Mouse (Mus musculus): Measurements from ENCODE around the gene Abca4. TPM values are rescaled to one million over a fixed set of nuclear protein-coding genes. Genes with fewer than 3 reads are reported as not detected.
"Not testable (repeated sequence)": the region's sequence is repeated elsewhere in the genome, so short reads cannot be mapped to it uniquely, and the experiment has no call there.

Abca4 gene
- polyA plus RNA-seq, 1 experiment from 2014 or later: 4.0 TPM

DNA sequence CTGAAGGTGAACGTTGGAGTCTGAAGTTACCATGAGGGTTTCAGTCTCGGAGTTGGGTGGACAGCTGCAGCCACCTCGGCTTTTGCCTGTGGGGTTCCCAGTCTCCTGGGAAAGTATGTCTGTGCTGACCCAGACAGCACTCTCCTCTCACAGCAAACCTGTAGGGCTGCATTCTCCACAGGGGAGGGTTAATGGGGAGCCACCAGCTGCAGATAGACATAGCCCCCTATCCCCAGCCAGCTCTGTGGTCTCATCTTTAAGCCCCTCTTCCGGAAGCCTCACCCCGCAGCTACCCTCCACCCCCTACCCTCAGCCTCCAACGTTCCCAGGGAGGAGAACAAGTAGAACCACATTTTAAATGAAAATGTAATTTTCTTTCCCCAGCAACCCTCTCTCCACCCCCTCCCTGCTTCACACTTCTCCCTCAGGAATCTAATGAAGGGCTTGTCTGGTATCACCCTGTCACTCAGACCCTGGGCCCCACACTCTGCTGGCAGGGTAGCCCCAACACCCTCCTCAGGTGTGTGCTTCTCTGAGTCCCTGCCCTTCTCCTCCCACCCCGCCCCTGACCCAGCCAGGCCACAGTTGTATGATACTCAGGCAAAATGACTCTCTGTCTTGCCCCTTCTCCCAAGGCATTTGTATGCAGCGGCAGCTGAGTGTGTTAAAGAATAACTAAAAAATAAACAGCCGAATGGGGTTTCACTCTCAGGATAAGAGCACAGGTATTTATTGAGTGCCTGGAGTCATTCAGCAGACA, 14.4 kb downstream of the Abca4 start:
- H3K9ac ChIP-seq: peak overlapping the region; percentile 16; the same call in 1 of the 2 replicates
- WGBS: 45% methylated on average over 9 of the region's 9 CpGs
- H3K4me1 ChIP-seq (replicated peaks): peaks cover 17% of the 10 kb centered on the region
- H3K4me3 ChIP-seq: no peak overlapping the region
- no peaks in the 10 kb centered on the region for H3K9me3 ChIP-seq (replicated peaks)
- no peak for ATAC-seq (ENCODE audit: insufficient number of reproducible peaks, low FRiP score)
- H3K27me3 ChIP-seq (replicated peaks): no peaks in the 10 kb centered on the region
- H3K36me3 ChIP-seq: no peaks in the 10 kb centered on the region
- H3K4me2 ChIP-seq: no peak overlapping the region
- no peak overlapping the region for H3K27ac ChIP-seq (ENCODE audit: poor library complexity, severe bottlenecking)

DNA sequence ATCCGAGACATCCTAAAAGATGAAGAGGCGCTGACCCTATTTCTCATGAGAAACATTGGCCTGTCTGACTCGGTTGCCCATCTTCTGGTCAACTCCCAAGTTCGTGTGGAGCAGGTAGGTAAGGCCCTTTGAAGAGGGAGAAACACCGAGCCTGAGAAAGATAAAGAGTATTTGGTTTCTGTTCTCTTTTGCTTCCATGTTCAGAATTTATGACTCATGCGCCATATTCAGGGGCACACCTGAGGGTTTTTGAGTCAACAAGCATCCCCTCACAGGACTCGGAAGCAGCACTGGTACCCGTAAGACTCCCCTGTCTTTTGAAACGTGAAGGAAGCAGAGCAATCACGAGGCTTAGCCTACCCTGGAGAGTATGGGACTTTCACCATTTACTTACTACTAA, 18.3 kb downstream of the Abca4 start:
- no peaks in the 10 kb centered on the region for H3K27me3 ChIP-seq (replicated peaks)
- ATAC-seq (ENCODE audit: insufficient number of reproducible peaks, low FRiP score): no peak

DNA sequence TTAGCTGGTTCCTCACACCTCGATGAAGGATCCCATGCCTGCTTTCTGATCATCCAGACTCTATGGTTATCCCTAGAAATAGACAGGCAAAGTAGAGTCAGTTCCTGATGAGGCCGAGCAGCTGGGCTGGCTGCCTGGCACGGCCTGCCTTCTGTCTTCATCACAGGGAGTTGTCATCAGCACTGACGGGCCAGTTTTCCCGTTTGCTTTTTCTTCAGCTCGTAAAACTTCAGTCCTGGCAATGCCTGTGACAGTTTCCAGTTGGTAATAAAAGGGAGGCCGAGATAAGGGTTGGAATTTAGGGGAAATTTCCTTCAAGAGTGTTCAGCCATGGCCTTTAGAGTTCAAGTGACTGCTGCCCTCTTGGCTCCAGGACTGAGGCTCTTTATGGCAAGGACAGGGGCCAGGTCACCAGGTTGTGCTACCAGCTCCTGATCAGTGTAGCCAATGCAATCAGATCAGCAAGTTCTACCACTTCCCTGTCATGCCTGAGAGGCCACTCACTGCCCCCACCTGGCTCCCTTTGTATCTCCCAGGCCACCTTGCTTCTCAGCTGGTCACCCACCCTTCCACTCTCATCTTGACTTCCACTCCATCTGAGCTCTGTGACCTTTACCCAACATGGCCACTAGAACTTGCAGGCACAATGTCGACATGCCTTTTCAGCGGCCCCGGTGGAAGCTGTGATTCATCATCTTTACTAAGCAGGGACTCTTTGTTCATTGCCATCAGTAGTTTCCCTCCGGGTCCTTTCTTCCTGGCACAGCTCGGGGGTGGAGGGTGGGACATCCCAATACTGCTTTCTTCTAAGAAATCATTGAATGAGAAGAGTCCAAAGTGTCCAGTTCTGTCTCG, 20.5 kb downstream of the Abca4 start:
- 31% methylated on average over 13 of the region's 13 CpGs for WGBS
- no peaks in the 10 kb centered on the region for H3K9me3 ChIP-seq (replicated peaks)
- peak; percentile 42; the same call in 1 of the 2 replicates for ATAC-seq (ENCODE audit: insufficient number of reproducible peaks, low FRiP score)
- H3K27me3 ChIP-seq (replicated peaks): no peaks in the 10 kb centered on the region
- no peaks in the 10 kb centered on the region for H3K36me3 ChIP-seq
- no peak overlapping the region for H3K4me2 ChIP-seq
- peaks cover 15% of the 10 kb centered on the region for H3K4me1 ChIP-seq (replicated peaks)
- H3K27ac ChIP-seq (ENCODE audit: poor library complexity, severe bottlenecking): peak overlapping the region; percentile 78
- no peak overlapping the region for H3K4me3 ChIP-seq
- H3K9ac ChIP-seq: no peak overlapping the region

More for the DNA sequence above, 18.3 kb downstream of the Abca4 start:
- no peak overlapping the region for H3K4me2 ChIP-seq
- 87% methylated on average over 10 of the region's 10 CpGs for WGBS
- H3K4me3 ChIP-seq: no peak overlapping the region
- no peaks in the 10 kb centered on the region for H3K36me3 ChIP-seq
- no peak overlapping the region for H3K9ac ChIP-seq
- H3K4me1 ChIP-seq (replicated peaks): peaks cover 24% of the 10 kb centered on the region
- H3K9me3 ChIP-seq (replicated peaks): no peaks in the 10 kb centered on the region
- H3K27ac ChIP-seq (ENCODE audit: poor library complexity, severe bottlenecking): no peak overlapping the region

DNA sequence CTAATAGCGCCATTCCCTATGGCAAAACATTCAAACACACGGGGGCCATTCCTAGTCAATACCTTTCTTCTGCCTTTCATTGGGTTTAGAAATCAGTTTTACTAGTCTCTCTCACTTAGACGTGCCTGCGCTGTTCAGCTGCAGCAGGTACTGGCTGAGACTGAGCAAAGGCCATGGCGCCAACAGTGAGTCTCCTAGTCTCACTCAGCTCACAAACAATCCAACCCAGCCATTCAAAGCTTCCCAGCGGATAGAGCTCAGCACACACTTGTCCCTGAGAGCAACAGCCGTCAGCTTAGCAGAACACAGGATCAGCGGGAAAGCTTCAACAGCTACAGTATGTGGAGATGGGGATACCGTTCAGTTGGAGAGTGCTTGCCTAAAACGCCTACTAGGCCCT, 27.5 kb downstream of the Abca4 start:
- no peak overlapping the region for H3K9ac ChIP-seq
- peaks cover 29% of the 10 kb centered on the region for H3K4me1 ChIP-seq (replicated peaks)
- WGBS: 78% methylated on average over 10 of the region's 10 CpGs
- no peak overlapping the region for H3K4me3 ChIP-seq
- no peaks in the 10 kb centered on the region for H3K9me3 ChIP-seq (replicated peaks)
- no peak overlapping the region for H3K27ac ChIP-seq (ENCODE audit: poor library complexity, severe bottlenecking)
- ATAC-seq (ENCODE audit: insufficient number of reproducible peaks, low FRiP score): no peak; the same call in 1 of the 2 replicates
- H3K4me2 ChIP-seq: no peak overlapping the region
- no peaks in the 10 kb centered on the region for H3K36me3 ChIP-seq
- no peaks in the 10 kb centered on the region for H3K27me3 ChIP-seq (replicated peaks)

DNA sequence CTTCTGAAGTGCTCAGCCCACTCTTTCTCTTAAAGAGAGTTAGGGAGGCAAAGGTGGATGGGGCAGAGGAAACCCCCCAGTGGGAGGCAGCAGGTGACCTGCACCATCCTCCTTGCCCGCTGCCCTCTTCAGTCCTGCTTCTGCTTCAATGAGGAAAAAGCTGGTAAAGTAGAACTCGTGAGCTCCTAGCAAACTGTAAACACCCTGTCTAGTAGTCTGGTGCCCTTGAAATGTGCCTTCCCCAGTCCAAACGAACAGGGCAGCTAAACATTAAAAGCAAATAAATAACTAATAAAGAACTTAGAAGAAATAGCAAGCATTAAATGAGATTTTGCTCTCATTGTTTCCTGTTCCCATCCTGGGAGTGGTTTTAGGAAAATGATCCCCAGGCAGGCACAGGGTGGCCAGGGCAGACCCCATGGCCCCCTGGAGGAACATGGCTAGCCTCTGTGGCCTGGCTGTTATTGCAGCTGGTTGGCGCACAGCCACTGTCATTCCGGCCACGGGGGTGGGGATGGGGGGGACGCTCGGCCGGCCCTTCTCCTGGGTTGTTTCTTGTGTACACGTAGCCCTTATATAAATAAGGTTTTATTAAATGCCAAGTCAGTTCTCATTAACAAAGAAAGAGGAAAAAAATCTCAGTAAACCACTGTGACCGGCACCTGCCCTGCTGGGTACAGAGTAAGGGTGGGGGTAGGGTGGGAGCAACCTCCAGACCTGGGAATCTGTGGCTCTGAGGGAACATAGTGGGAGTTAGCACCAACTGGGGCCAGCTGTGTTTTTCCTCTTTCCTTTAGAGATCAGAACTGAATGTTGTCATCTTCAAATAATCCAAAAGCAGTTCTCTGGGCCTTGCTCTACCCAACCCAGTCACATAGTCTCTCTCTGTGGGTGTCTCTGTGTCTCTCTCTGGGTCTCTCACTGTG, 28.7 kb downstream of the Abca4 start:
- Histone ChIP-seq H3K27me3 (replicated peaks) (no peaks in the 10 kb centered on the region), H3K9ac (no peak overlapping the region), H3K4me1 (replicated peaks) (peaks cover 34% of the 10 kb centered on the region), H3K27ac (ENCODE audit: poor library complexity, severe bottlenecking) (0 out of 2 replicates have a peak overlapping the region, but pooled peaks have one; percentile 21), H3K36me3 (no peaks in the 10 kb centered on the region), H3K4me3 (no peak overlapping the region), H3K9me3 (replicated peaks) (no peaks in the 10 kb centered on the region), H3K4me2 (no peak overlapping the region)
- 63% methylated on average over 11 of the region's 11 CpGs for WGBS
- no peak for ATAC-seq (ENCODE audit: insufficient number of reproducible peaks, low FRiP score)

DNA sequence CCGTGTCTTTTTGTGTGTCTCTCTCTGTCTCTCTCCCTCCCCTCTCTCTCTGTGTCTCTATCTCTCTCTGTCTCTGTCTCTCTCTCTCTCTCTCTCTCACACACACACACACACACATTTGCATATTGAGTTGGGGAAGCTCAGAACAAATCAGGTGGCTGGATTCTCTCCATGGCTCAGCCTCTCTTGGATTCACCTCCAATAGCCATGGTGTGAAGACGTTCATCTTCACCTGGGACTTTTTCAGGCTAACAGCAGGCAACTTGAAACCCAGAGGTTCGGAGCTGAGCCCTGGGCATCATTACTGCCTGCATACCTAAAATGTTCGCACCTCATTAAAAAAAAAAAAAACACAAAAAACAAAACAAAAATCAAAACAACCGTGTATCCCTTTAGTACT, 29.4 kb downstream of the Abca4 start:
- Histone ChIP-seq H3K9ac (no peak overlapping the region), H3K4me1 (replicated peaks) (peaks cover 40% of the 10 kb centered on the region), H3K9me3 (replicated peaks) (no peaks in the 10 kb centered on the region), H3K27ac (ENCODE audit: poor library complexity, severe bottlenecking) (peak overlapping the region; percentile 76; the same call in 1 of the 2 replicates), H3K4me2 (no peak overlapping the region), H3K36me3 (no peaks in the 10 kb centered on the region), H3K27me3 (replicated peaks) (no peaks in the 10 kb centered on the region), H3K4me3 (no peak overlapping the region)
- ATAC-seq (ENCODE audit: insufficient number of reproducible peaks, low FRiP score): no peak
- WGBS: 68% methylated on average over 5 of the region's 5 CpGs

DNA sequence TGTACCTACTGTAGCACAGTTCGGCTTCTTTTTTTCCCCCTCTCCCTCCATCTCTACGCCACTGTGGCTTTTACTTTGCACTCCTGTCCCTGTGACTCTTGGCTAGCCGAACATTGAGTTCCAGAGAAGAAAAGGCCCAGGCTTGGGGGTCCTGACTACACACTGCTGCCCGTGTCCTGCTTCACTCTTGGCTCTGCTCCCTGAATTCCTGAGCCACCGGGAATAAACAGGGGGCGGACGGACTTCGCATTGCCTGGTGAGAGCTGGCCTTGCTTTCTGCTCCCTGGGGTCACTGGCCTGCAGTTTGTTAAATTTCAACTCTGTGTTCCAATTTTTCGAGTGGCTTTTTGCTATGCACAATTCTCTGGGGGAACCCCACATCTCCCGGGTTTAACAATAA, 30.1 kb downstream of the Abca4 start:
- 12% methylated on average over 10 of the region's 10 CpGs for WGBS
- Histone ChIP-seq H3K4me3 (no peak overlapping the region), H3K9ac (no peak overlapping the region), H3K4me2 (peak overlapping the region; percentile 29; the same call in 1 of the 2 replicates), H3K4me1 (replicated peaks) (peaks cover 43% of the 10 kb centered on the region), H3K9me3 (replicated peaks) (no peaks in the 10 kb centered on the region), H3K27ac (ENCODE audit: poor library complexity, severe bottlenecking) (peak overlapping the region; percentile 76), H3K27me3 (replicated peaks) (no peaks in the 10 kb centered on the region), H3K36me3 (no peaks in the 10 kb centered on the region)
- ATAC-seq (ENCODE audit: insufficient number of reproducible peaks, low FRiP score): peak; percentile 52; the same call in 1 of the 2 replicates

DNA sequence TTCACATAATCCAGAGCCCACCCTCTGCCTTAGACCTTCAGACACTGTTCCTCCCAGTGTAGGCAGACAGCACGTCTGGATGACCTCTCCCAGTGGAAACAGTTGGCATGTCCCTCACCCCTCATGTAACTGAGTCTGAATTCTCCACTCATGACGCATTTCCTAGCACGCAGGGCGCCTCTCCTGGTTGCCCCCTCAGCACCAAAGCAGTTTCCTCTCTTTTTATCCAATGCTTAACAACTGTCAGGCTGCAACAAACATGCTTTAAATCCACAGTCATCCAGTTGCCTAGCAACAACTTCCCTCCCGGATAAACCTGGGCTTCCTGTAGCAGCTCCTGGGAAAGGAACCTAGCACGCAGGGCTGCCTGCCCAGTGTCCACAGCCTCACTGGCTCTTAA, 33.9 kb downstream of the Abca4 start:
- peak overlapping the region; percentile 66 for H3K27ac ChIP-seq (ENCODE audit: poor library complexity, severe bottlenecking)
- no peak overlapping the region for H3K4me3 ChIP-seq
- H3K9ac ChIP-seq: no peak overlapping the region
- 26% methylated on average over 6 of the region's 6 CpGs for WGBS
- peak; percentile 79 for ATAC-seq (ENCODE audit: insufficient number of reproducible peaks, low FRiP score)
- no peaks in the 10 kb centered on the region for H3K9me3 ChIP-seq (replicated peaks)
- H3K4me2 ChIP-seq: no peak overlapping the region
- no peaks in the 10 kb centered on the region for H3K36me3 ChIP-seq
- no peaks in the 10 kb centered on the region for H3K27me3 ChIP-seq (replicated peaks)
- H3K4me1 ChIP-seq (replicated peaks): peaks cover 36% of the 10 kb centered on the region

DNA sequence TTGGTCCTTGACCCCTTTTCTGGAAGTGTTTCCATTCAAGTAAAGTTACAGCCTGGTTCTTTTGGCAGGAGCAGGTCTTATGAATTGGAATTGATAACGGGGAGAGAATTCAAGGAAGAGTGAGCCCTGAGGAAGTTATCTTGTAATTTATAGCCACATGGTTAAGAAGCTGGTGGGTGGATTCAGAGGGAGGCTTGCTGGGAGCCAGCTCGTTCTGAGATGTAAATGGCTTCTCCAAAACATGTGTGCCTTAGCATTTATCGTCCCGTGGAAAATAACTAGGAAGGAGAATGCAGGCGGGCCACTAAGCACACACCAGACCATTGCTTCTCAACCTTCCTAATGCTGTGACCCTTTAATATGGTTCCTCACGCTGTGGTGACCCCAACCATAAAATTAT, 34.9 kb downstream of the Abca4 start:
- 71% methylated on average over 6 of the region's 6 CpGs for WGBS
- Histone ChIP-seq H3K27me3 (replicated peaks) (no peaks in the 10 kb centered on the region), H3K4me2 (no peak overlapping the region), H3K27ac (ENCODE audit: poor library complexity, severe bottlenecking) (no peak overlapping the region), H3K4me1 (replicated peaks) (peaks cover 26% of the 10 kb centered on the region), H3K9me3 (replicated peaks) (no peaks in the 10 kb centered on the region), H3K36me3 (no peaks in the 10 kb centered on the region), H3K4me3 (no peak overlapping the region), H3K9ac (no peak overlapping the region)
- ATAC-seq (ENCODE audit: insufficient number of reproducible peaks, low FRiP score): no peak

DNA sequence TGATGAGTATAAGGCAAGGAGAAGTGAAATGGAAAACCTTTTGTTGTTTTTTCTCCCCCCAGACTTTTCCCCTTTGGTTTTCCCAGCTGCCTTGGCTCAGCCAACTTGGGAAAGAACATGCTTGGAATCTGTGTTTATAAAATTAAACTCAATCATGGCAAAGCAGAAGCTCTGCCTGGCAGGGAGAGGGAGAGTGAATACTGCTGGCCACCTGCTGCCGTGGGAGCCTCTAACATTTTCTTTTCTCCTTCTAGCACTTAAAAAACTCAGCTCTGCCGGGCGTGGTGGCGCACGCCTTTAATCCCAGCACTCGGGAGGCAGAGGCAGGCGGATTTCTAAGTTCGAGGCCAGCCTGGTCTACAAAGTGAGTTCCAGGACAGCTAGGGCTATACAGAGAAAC, 37.4 kb downstream of the Abca4 start:
- H3K27ac ChIP-seq (ENCODE audit: poor library complexity, severe bottlenecking); H3K4me3 ChIP-seq; H3K36me3 ChIP-seq; H3K27me3 ChIP-seq (replicated peaks); ATAC-seq (ENCODE audit: insufficient number of reproducible peaks, low FRiP score); H3K9me3 ChIP-seq (replicated peaks); H3K4me2 ChIP-seq; H3K9ac ChIP-seq: not testable (repeated sequence)
- H3K4me1 ChIP-seq (replicated peaks): peaks cover 14% of the 10 kb centered on the region
- WGBS: 88% methylated on average over 8 of the region's 8 CpGs
